Mouse (Mus musculus): ENCODE measurements around the gene Ctbs. TPM values are rescaled to one million over a fixed set of nuclear protein-coding genes. Genes with fewer than 3 reads are reported as not detected.

Ctbs gene
- polyA plus RNA-seq (2017; shearing (Covaris generic)): 10.1 TPM

GRCm38 (mm10) chr3:146449745-146450250 is at the start of gene Ctbs:
Gene Ctbs (plus strand): TSS chr3:146449795.

GRCm38 (mm10) chr3:146404311-146405201 is 45.0 kb upstream of the Ctbs start, which contains the start of gene Ssx2ip:
Gene Ssx2ip (plus strand): TSS chr3:146404642.

GRCm38 (mm10) chr3:146499431-146500002 is 49.9 kb downstream of the Ctbs start, which contains the start of the genes Spata1 and Gng5:
Gene Spata1 (minus strand): TSS chr3:146499753.
Gene Gng5 (plus strand): TSS chr3:146499807.

Other genes with a start within 250 kb of the Ctbs start
- gene Lpar3, start 228.8 kb upstream of the Ctbs start, polyA plus RNA-seq (2017; shearing (Covaris generic)): not detected
- gene Ssx2ip, start 45.2 kb upstream of the Ctbs start, polyA plus RNA-seq (2017; shearing (Covaris generic)): 0.31 TPM
- gene Spata1, start 50.0 kb downstream of the Ctbs start, polyA plus RNA-seq (2017; shearing (Covaris generic)): 6.0 TPM
- 517 TPM for gene Gng5, start 50.0 kb downstream of the Ctbs start, polyA plus RNA-seq (2017; shearing (Covaris generic))
- gene Rpf1, start 71.6 kb downstream of the Ctbs start, polyA plus RNA-seq (2017; shearing (Covaris generic)): 88.0 TPM
- gene Uox, start 120.6 kb downstream of the Ctbs start, polyA plus RNA-seq (2017; shearing (Covaris generic)): not detected
- not detected for gene Dnase2b, start 165.8 kb downstream of the Ctbs start, polyA plus RNA-seq (2017; shearing (Covaris generic))
- not detected for gene 4930503B20Rik, start 201.5 kb downstream of the Ctbs start, polyA plus RNA-seq (2017; shearing (Covaris generic))
- gene Samd13, start 235.8 kb downstream of the Ctbs start, polyA plus RNA-seq (2017; shearing (Covaris generic)): 0.81 TPM

Measured in CD4-positive, CD25-positive, alpha-beta regulatory T cell, adult 9 weeks (primary cell).